Mouse (Mus musculus) bone marrow, adult 2 months (tissue): ENCODE data around the gene Eif2d. TPM values are rescaled to one million over a fixed set of nuclear protein-coding genes. Genes with fewer than 3 reads are reported as not detected.
A peak's percentile ranks its signal among the peaks of the same experiment; 100 is the strongest.

Source experiments
- H3K27ac ChIP-seq: fragments of 200-500 bp; 2 replicates; pipeline ENCODE4 v1.5.1; 2012; ENCODE audit warnings: low read depth, mild to moderate bottlenecking, control low read depth, inconsistent platforms, low read length; ENCODE audit not compliant: control insufficient read depth, poor library complexity, insufficient read depth
- H3K4me1 ChIP-seq: fragments of 200-500 bp; 2 replicates; pipeline ENCODE4 v1.6.1; 2011; ENCODE audit warnings: low read length; ENCODE audit not compliant: control insufficient read depth, insufficient read depth
- H3K4me3 ChIP-seq: fragments of 200-500 bp; replicated peaks from 2 replicates; pipeline ENCODE3; 2011; ENCODE audit warnings: mild to moderate bottlenecking, low read depth, low read length, control low read depth; ENCODE audit not compliant: control insufficient read depth
- CTCF ChIP-seq: fragments of 200-500 bp; IDR thresholded peaks from 2 replicates; pipeline ENCODE4 v1.5.1; 2011; ENCODE audit warnings: low read length, control low read depth; ENCODE audit not compliant: control insufficient read depth, insufficient read depth
- POLR2A ChIP-seq: fragments of 200-500 bp; IDR thresholded peaks from 2 replicates; pipeline ENCODE4 v1.6.1; 2011; ENCODE audit warnings: low read depth, mild to moderate bottlenecking, control low read depth, low read length, borderline replicate concordance; ENCODE audit not compliant: control insufficient read depth
- WGBS: fragments of 180-500 bp; shearing (Covaris S2); methylation state at CpG from one replicate; pipeline ENCODE4 v1.1.7; 2018; 5-methylcytosine and 5-hydroxymethylcytosine counted together
- polyA plus RNA-seq: library from polyadenylated mRNA; stranded (reverse); fragments of >200 nt; gene quantifications from 2 replicates; pipeline ENCODE4 v1.2.4, GENCODE M21; 2011; ENCODE audit warnings: low replicate concordance; ENCODE audit not compliant: missing spikeins, insufficient read depth, insufficient read length

Eif2d gene
- polyA plus RNA-seq, 1 experiment, result 25.3 TPM

DNA sequence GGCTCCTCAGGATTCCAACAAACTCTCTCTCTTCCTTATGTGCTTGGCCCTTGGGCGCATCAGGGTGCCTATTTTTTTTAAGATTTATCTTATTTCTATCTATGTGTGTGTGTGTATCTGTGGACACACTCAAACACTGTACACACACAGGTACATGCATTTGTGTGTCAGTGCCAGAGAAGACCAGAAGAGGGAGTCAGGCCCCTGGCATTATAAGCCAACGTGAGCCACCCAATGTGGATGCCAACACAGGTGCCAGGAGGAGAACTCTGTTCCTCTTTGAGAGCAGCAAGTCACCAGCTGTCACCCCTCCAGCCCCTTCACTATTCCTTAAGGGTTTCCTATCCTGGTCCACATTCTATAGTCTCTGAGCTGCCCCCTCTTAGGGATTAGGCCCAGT, 34.0 kb upstream of the Eif2d start:
- Histone ChIP-seq H3K4me3 (no peak overlapping the region), H3K27ac (no peak overlapping the region), H3K4me1 (no peaks in the 10 kb centered on the region)
- peak; percentile 88 for TF ChIP-seq CTCF
- TF ChIP-seq POLR2A, result no peak
- 37% methylated on average over 2 of the region's 2 CpGs for WGBS

DNA sequence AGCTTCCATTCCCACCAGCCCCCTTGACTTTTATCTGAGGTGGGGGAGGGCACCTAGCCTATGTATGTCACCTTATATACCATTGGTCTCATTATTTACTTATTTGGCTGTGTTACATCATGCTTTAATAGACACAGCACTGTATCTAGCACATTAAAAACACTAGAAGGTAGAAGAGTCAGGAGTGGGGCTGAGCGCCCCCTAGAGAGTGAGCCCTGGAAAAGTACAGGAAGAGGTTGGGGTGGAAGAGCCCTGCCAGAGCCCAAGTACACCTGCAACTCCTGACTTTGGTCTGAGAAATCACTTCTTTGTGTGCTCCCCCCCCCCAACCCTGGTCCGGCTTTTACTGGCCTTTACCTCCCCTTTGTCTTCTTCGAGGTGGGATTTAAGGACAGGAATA, 31.0 kb upstream of the Eif2d start:
- H3K4me1 ChIP-seq, result peaks cover 2% of the 10 kb centered on the region; the same call in 1 of the 2 replicates
- WGBS, result 32% methylated on average over 3 of the region's 3 CpGs
- no peak overlapping the region for H3K27ac ChIP-seq
- H3K4me3 ChIP-seq, result no peak overlapping the region
- TF ChIP-seq CTCF (peak; percentile 52), POLR2A (no peak)

DNA sequence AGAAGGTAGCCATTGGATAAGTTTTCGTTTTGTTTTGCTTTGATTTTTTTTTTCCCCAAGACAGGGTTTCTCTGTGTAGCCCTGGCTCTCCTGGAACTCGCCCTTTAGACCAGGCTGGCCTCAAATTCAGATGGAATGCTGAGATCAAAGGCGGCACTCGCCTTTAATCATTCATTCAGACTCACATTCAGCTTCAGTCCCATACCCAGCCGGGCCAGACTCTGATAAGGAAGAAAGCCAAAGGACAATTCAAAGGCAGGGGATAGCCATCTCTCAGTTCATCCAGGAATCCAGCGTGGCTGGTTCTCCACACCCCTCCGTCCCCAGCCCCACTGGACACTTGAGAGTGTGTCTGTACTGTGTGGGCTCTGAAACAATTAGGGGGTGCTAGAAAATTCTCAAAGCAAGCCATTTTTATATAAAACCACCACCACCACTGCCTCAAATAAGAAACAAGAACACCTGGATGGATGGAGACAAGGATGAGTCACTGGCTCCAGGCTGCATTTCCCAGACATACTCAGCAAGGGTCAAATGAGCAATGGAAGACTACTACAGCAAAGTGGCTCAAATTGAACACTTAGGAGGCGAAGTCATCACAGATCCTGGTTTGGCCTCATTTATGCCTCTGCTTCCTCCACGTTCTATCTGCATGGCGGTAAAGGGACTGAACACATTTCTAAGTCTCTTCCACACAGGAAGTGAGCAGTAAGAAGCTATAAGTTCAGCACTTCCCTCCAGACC, 29.3 kb upstream of the Eif2d start:
- peaks cover 2% of the 10 kb centered on the region; the same call in 1 of the 2 replicates for H3K4me1 ChIP-seq
- WGBS, result 75% methylated on average over 10 of the region's 10 CpGs
- TF ChIP-seq POLR2A (no peak), CTCF (no peak)
- no peak overlapping the region for H3K27ac ChIP-seq
- no peak overlapping the region for H3K4me3 ChIP-seq

DNA sequence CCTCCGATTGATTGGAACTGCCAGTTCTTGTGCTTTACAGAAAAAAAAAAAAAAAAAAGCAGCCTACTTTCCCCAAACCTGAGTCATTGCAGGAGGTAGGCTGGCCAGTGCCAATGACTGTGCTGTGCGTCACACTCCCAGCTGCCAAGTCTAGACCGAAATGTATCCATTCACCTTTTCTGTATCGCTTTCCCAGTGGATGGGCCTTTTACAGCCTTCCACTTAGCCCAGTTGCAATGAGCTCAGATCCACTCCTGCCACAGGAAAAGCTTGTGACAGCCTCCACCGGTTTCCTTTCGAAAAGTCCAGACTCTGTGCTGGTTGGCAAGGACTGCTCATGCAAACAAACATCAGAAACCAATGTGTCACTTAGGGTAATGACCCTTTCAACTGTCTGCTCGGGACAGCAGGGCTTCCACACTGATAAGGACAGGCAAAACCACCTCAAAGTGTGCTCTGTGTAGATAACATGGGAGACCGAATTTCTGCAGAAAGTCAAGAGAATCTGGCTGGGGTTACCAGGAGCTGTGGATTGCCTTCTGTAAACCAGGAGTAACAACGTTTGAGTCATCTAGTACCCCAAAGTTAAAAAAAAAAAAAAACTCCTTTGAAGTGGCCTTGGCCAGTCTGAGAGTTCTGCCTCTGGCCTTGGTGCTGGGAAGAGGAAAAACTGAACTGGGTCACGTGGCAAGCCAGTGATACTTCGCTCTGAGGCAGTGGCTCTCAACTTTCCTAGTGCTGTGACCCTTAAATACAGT, 26.8 kb upstream of the Eif2d start:
- Histone ChIP-seq H3K4me1 (peaks cover 2% of the 10 kb centered on the region; the same call in 1 of the 2 replicates), H3K4me3 (peak overlapping the region; percentile 15)
- WGBS, result 16% methylated on average over 11 of the region's 11 CpGs

DNA sequence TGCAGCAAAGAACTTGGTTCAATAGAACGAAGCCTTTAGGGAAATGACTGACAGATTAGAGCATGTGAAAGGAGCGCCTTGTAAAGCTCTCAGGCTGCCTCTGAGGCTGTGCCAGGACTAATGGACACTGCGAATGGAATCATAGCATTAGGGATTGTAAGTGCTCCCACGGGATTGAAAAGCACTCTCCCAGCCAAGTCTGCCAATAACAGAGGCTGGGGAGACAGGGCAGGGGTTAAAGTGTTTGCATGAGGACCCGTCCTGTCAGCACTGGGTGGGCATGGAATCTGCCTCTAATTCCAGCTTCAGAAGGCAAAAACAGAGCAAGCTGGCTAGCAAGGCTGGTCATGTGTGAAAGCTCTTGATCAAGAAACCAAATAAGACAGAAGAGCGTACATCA, 18.8 kb upstream of the Eif2d start:
- WGBS, result 89% methylated on average over 6 of the region's 6 CpGs
- H3K4me3 ChIP-seq, result peak overlapping the region; percentile 45
- TF ChIP-seq CTCF (no peak), POLR2A (no peak)
- H3K27ac ChIP-seq, result no peak overlapping the region
- no peaks in the 10 kb centered on the region; the same call in 1 of the 2 replicates for H3K4me1 ChIP-seq

More for the DNA sequence above, 26.8 kb upstream of the Eif2d start:
- TF ChIP-seq POLR2A (no peak), CTCF (no peak)
- H3K27ac ChIP-seq, result peak overlapping the region; percentile 98

DNA sequence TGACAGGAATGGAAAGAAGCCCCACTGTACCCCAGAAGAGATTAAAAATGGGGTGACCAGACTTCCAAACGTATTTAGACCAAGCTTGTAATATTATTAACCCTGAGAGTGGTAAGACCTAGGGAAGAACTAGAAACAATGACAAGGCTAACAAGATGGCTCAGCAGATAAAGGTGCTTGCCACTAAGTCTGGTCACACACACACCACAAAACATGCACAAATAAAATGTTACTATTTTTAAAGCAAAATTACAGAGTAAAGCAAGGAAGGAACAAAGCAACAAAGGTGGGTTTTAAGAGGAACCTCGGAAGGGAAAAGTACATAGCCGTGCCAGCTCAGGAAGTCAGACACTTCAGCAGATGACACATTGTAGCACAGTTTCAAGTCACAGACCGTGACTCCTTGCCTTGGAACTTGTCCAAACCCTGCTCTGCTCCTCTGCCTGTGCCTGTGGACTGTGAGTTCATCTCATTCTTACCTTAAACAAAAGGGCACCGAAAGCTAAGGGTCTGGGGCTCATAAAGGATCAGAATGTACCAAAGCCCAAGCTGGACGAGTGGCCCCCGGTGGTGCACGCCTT, 17.9 kb upstream of the Eif2d start:
- Histone ChIP-seq H3K4me3 (peak overlapping the region; percentile 46), H3K27ac (peak overlapping the region; percentile 49), H3K4me1 (peaks cover 1% of the 10 kb centered on the region; the same call in 1 of the 2 replicates)
- TF ChIP-seq POLR2A (no peak), CTCF (no peak)
- WGBS, result 21% methylated on average over 8 of the region's 8 CpGs

DNA sequence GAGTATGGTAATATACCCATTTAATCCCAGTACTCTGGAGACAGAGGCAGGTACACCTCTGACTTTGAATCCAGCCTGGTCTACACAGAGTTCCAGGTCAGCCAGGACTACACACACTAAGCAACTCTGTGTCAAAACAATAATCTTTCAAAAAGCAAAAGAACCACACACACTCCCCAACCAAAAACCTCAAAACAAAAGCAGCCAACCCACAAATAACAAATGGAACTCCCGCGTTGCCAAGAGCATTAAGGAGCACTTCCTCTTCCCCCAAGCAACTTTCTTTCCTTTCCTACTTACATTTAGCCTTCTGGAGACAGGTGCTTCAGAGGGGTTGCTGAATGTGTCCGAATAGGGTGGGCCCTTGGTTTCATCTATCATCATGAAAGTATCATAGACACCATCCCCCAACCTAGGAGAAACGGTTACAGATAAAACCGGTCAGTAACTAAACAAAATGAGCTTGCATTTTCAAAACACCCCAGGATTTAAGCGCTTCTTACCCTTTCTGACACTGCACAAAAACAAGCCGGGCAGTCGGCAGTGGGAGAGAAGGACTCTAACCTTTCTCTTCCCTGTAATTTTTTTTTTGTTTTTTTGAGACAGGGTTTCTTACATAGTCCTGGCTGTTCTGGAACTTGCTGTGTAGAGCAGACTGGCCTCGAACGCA, 16.9 kb upstream of the Eif2d start:
- no peak for TF ChIP-seq CTCF
- TF ChIP-seq POLR2A, result no peak

DNA sequence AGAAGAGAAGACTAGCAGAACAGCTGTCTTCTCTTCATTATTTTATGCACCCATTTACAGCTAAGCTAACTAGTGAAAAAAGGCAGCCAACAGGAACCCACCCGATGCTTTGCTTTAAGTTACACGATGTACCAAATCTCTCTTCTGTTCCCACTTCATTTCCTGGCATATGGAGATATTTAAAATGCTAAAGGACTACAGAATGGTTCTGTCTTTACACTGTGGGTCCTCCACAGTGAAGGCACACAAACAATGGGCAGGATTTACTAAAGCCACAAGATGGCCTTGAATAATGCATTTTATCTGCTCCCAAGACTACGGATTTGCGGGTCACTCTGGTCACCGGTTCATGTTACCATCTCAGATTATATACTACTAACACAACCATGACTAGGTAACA, 15.9 kb upstream of the Eif2d start:
- TF ChIP-seq POLR2A (no peak), CTCF (no peak)
- Histone ChIP-seq H3K27ac (no peak overlapping the region), H3K4me1 (peaks cover 4% of the 10 kb centered on the region; the same call in 1 of the 2 replicates), H3K4me3 (peak overlapping the region; percentile 22)
- WGBS, result 24% methylated on average over 5 of the region's 5 CpGs

More for the DNA sequence above, 16.9 kb upstream of the Eif2d start:
- 7% methylated on average over 10 of the region's 10 CpGs for WGBS
- H3K4me1 ChIP-seq, result peaks cover 4% of the 10 kb centered on the region; the same call in 1 of the 2 replicates
- peak overlapping the region; percentile 58 for H3K4me3 ChIP-seq
- peak overlapping the region; percentile 38; the same call in 1 of the 2 replicates for H3K27ac ChIP-seq
